Mouse (Mus musculus) G1E (cell line): Measurements from ENCODE around the gene Kcnk7. TPM values are rescaled to one million over a fixed set of nuclear protein-coding genes. Genes with fewer than 3 reads are reported as not detected.

Experiments
- ATAC-seq: 2 replicates; pipeline ENCODE4 v1.8.0; 2016; ENCODE audit warnings: mild to moderate bottlenecking; ENCODE audit not compliant: insufficient number of reproducible peaks, poor library complexity, low FRiP score, severe bottlenecking; ENCODE audit errors: extremely low read depth
- DNase-seq: peaks from one replicate; pipeline ENCODE4 v3.0.0; 2012; ENCODE audit warnings: low spot score
- H3K27me3 ChIP-seq: 2 replicates; pipeline ENCODE4 v1.6.1; 2012; ENCODE audit warnings: mild to moderate bottlenecking, low read length, inconsistent platforms; ENCODE audit not compliant: insufficient read depth
- H3K36me3 ChIP-seq: replicated peaks from 2 replicates; pipeline ENCODE3; 2012; ENCODE audit warnings: mild to moderate bottlenecking, inconsistent platforms
- H3K4me1 ChIP-seq: 2 replicates; pipeline ENCODE4 v1.6.1; 2012; ENCODE audit warnings: low read depth, low read length, inconsistent platforms, mixed read lengths; ENCODE audit not compliant: insufficient read depth
- H3K4me3 ChIP-seq: 2 replicates; pipeline ENCODE4 v1.5.1; 2012; ENCODE audit warnings: low read depth, mild to moderate bottlenecking, inconsistent platforms, low read length, moderate library complexity, mixed read lengths
- H3K9me3 ChIP-seq: replicated peaks from 2 replicates; pipeline ENCODE4 v1.6.1; 2012; ENCODE audit warnings: inconsistent platforms
- CTCF ChIP-seq: IDR thresholded peaks from 2 replicates; pipeline ENCODE4 v1.5.1; 2012; ENCODE audit warnings: low read depth, low read length, inconsistent platforms, mixed read lengths
- GATA1 ChIP-seq: IDR thresholded peaks from 2 replicates; pipeline ENCODE4 v1.6.1; 2012; ENCODE audit warnings: borderline replicate concordance, low read length, inconsistent platforms, mixed read lengths
- GATA2 ChIP-seq: IDR thresholded peaks from 2 replicates; pipeline ENCODE4 v1.6.1; 2012; ENCODE audit warnings: low read depth, low read length, inconsistent platforms, borderline replicate concordance
- POLR2AphosphoS5 ChIP-seq: IDR thresholded peaks from 2 replicates; pipeline ENCODE4 v1.6.1; 2012; ENCODE audit warnings: low read depth, low read length, inconsistent platforms; ENCODE audit not compliant: insufficient replicate concordance
- TAL1 ChIP-seq: conservative IDR thresholded peaks from 2 replicates; pipeline ENCODE4 v1.6.1; 2012; ENCODE audit warnings: low read depth, low read length, inconsistent platforms, mixed read lengths
- polyA plus RNA-seq: library from polyadenylated mRNA; stranded (reverse); fragments of >175 nt; gene quantifications from 2 replicates; pipeline ENCODE4 v1.2.3, GENCODE M21; 2012
- total RNA-seq, 2 experiments: library from RNA; stranded (forward) in 1 of 2; stranded (reverse) in 1 of 2; fragments of 200-1000 nt in 1 of 2; fragments of >200 nt in 1 of 2; fragmentation: Nextera tagmentation in 1 of 2; gene quantifications; 2 replicates each; pipeline ENCODE4 v1.2.3; 2014 to 2017

Gene Kcnk7
- total and polyA plus RNA-seq, 3 experiments: 0.07 TPM; not detected in 2

GRCm38 (mm10) chr19:5689088-5689428 is 15.1 kb upstream of the Kcnk7 start:
- Histone ChIP-seq H3K36me3 (peaks cover 73% of the 10 kb centered on the region), H3K4me1 (peaks cover 70% of the 10 kb centered on the region), H3K4me3 (peak overlapping the region; percentile 86), H3K9me3 (no peaks in the 10 kb centered on the region), H3K27me3 (no peaks in the 10 kb centered on the region)
- DNase-seq: no peak
- no peak for ATAC-seq
- TF ChIP-seq GATA1: no peak
- no peak for TF ChIP-seq GATA2
- TF ChIP-seq TAL1: no peak
- no peak for TF ChIP-seq CTCF
- TF ChIP-seq POLR2AphosphoS5: no peak

- Histone ChIP-seq H3K27me3 (no peaks in the 10 kb centered on the region), H3K9me3 (no peaks in the 10 kb centered on the region), H3K36me3 (peaks cover 73% of the 10 kb centered on the region), H3K4me1 (peaks cover 67% of the 10 kb centered on the region), H3K4me3 (peak overlapping the region; percentile 86)
- TF ChIP-seq GATA1: no peak
- TF ChIP-seq POLR2AphosphoS5: no peak
- TF ChIP-seq CTCF: no peak
- TF ChIP-seq TAL1: no peak
- TF ChIP-seq GATA2: no peak
- peak; percentile 96 for DNase-seq
- peak; percentile 61; the same call in 1 of the 2 replicates for ATAC-seq
Measured at GRCm38 (mm10) chr19:5689565-5690342, 14.4 kb upstream of the Kcnk7 start.

GRCm38 (mm10) chr19:5690343-5690735 is 13.8 kb upstream of the Kcnk7 start:
- H3K36me3 ChIP-seq: peaks cover 73% of the 10 kb centered on the region
- TF ChIP-seq TAL1: no peak
- no peak for TF ChIP-seq GATA2
- no peak for TF ChIP-seq POLR2AphosphoS5
- no peak for TF ChIP-seq GATA1
- no peak for TF ChIP-seq CTCF

GRCm38 (mm10) chr19:5691601-5692000 is 12.6 kb upstream of the Kcnk7 start:
- DNase-seq (no peak), ATAC-seq (no peak)
- Histone ChIP-seq H3K9me3 (no peaks in the 10 kb centered on the region), H3K36me3 (peaks cover 73% of the 10 kb centered on the region), H3K4me1 (peaks cover 63% of the 10 kb centered on the region), H3K4me3 (peak overlapping the region; percentile 86; the same call in 1 of the 2 replicates), H3K27me3 (no peaks in the 10 kb centered on the region)
- TF ChIP-seq POLR2AphosphoS5 (no peak), CTCF (no peak), TAL1 (no peak), GATA2 (no peak)

More at GRCm38 (mm10) chr19:5690343-5690735, 13.8 kb upstream of the Kcnk7 start:
- no peaks in the 10 kb centered on the region for H3K27me3 ChIP-seq
- peaks cover 71% of the 10 kb centered on the region for H3K4me1 ChIP-seq
- peak overlapping the region; percentile 86 for H3K4me3 ChIP-seq
- no peak for DNase-seq
- ATAC-seq: no peak
- no peaks in the 10 kb centered on the region for H3K9me3 ChIP-seq

GRCm38 (mm10) chr19:5692086-5692912 is 11.9 kb upstream of the Kcnk7 start:
- H3K4me1 ChIP-seq: peaks cover 59% of the 10 kb centered on the region
- H3K9me3 ChIP-seq: no peaks in the 10 kb centered on the region
- peak; percentile 63 for DNase-seq
- H3K27me3 ChIP-seq: no peaks in the 10 kb centered on the region
- H3K36me3 ChIP-seq: peaks cover 75% of the 10 kb centered on the region
- peak overlapping the region; percentile 86; the same call in 1 of the 2 replicates for H3K4me3 ChIP-seq
- TF ChIP-seq GATA1 (no peak), TAL1 (no peak), POLR2AphosphoS5 (no peak)
- ATAC-seq: no peak

- Histone ChIP-seq H3K9me3 (no peaks in the 10 kb centered on the region), H3K4me1 (peaks cover 52% of the 10 kb centered on the region), H3K4me3 (peak overlapping the region; percentile 86; the same call in 1 of the 2 replicates), H3K27me3 (no peaks in the 10 kb centered on the region), H3K36me3 (peaks cover 79% of the 10 kb centered on the region)
- no peak for TF ChIP-seq GATA1
- no peak for TF ChIP-seq CTCF
- TF ChIP-seq POLR2AphosphoS5: no peak
- TF ChIP-seq GATA2: no peak
- TF ChIP-seq TAL1: no peak
- ATAC-seq: no peak
- DNase-seq: no peak
Measured at GRCm38 (mm10) chr19:5692913-5693396, 11.2 kb upstream of the Kcnk7 start.
